Mouse (Mus musculus): ENCODE data around the gene Hnrnpa1. TPM values are rescaled to one million over a fixed set of nuclear protein-coding genes. Genes with fewer than 3 reads are reported as not detected.
"Not testable (repeated sequence)": the region's sequence is repeated elsewhere in the genome, so short reads cannot be mapped to it uniquely, and the experiment has no call there.

Gene Hnrnpa1
- polyA plus RNA-seq, 2 experiments from 2014 or later, result 322 to 361 TPM

DNA sequence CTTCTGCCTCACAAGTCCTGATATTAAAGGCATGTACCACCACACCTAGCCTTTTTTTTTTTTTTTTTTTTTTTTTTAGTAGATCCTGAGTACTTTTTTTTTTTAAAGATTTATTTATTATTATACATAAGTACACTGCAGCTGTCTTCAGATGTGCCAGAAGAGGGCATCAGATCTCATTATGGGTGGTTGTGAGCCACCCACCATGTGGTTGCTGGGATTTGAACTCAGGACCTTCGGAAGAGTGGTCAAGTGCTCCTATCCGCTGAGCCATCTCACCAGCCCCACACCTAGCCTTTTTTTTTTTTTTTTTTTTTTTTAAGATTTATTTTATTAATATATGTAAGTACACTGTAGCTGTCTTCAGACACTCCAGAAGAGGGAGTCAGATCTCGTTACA, 35.7 kb downstream of the Hnrnpa1 start:
- ATAC-seq, result not testable (repeated sequence)

DNA sequence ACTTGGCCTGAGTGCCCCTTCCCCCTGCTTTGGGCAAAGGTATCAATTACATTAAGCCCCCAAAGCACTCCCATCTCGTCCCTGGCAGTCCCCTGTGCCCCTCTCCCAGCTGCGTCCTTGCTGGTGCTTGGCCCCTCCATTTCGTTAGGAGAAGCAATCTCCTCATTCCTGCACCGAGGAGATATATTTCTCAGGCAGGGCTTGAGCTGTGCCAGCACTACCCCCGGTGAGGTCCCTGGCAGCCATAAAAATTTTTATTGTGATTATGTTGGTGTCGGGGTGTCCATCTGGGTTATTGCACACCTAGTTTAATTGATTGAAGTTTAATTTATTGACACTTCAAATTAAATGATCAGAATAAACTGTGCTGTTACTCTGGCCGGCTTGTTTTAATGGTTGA, 37.7 kb downstream of the Hnrnpa1 start:
- no peak for ATAC-seq

- no peak for ATAC-seq
Measured at GRCm38 (mm10) chr15:103279750-103280149, 39.5 kb downstream of the Hnrnpa1 start.

DNA sequence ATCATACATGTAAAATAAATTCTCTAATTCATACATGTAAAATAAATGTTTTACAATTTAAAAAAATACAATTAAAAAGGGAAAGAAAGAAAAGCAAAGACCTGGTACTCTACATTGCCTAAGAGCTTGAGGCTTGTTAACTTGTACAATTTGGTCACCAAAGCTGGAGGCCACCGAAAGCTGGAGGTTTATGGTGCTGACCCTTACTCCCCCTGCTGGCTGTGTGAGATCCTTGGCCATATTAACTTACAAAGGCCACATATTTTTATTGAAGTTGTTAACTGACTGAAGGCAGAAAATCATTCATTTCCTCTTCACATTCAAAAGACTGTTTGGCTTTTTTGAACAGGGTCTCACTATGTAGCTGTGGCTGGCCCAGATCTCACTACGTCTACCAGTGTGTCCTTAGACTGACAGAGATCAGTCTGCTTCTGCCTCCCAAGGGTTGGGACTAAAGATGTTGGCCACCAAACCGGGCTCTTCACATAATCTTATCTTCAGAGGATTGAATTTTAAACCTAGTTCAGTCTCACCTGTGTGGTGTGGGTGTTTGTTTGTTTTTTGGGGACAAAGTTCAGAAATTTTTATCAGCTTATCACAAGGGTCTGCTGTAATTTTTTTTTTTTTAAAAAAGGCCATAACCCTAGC, 40.7 kb downstream of the Hnrnpa1 start:
- no peak for ATAC-seq

GRCm38 (mm10) chr15:103281465-103282205, 41.4 kb downstream of the Hnrnpa1 start:
- ATAC-seq, result no peak

DNA sequence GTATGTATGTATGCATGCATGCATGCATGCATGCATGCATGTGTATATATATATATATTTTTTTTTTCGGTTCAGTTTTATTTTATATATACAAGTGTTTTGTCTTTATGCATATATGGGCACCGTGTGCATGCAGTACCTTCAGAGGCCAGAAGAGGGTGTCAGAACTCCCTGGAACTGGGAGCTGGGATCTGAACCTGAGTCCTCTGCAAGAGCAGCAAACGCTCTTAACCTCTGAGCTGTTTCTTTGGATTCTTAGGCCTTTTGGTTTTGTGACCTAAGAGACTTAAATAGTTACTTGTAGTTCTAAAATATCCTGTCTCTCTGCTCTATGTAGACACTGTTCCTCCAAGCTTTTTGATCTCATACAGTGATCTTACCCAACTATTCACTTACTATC, 43.8 kb downstream of the Hnrnpa1 start:
- no peak for ATAC-seq

DNA sequence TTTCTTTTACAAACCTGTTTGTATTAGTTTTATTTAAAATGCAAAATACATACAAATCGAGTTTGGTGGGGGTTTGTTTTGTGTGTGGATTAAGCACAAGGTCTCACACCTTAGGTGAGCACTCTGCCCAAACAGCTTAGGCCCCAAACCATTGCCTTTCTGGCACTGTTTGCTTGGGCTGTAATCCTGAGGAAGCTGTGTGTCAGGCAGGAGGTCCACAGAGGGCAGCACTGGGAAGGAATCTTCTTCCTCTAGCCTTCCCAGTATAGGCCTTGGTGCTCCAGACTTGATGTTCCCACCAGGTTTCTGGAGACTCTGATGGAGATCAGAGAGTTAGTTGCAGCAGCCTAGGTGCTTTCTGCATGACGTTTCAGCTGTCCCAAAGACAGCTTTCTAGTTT, 44.4 kb downstream of the Hnrnpa1 start:
- ATAC-seq, result no peak

- ATAC-seq, result no peak
Measured at GRCm38 (mm10) chr15:103285778-103286417, 45.7 kb downstream of the Hnrnpa1 start.

- no peak for ATAC-seq
Measured at GRCm38 (mm10) chr15:103289600-103289999, 49.4 kb downstream of the Hnrnpa1 start.

DNA sequence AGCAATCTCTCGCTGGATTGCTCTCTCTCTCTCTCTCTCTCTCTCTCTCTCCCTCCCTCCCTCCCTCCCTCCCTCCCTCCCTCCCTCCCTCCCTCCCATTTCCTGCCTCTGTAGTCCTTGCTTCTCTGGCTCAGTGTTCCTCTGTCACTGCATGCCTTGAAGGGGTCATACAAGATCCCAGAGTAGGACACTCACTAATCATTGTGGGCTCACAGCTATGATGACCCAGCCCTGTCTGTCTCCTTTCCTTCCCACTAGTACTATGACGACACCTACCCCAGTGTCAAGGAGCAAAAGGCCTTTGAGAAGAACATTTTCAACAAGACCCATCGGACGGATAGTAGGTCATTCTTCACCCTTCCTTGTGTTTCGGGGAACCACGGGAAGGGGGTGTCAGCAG, 50.2 kb downstream of the Hnrnpa1 start:
- ATAC-seq, result no peak

GRCm38 (mm10) chr15:103290843-103291242, 50.6 kb downstream of the Hnrnpa1 start:
- ATAC-seq, result no peak

- ATAC-seq, result no peak
Measured at GRCm38 (mm10) chr15:103292673-103293345, 52.6 kb downstream of the Hnrnpa1 start.

GRCm38 (mm10) chr15:103293375-103293774, 53.1 kb downstream of the Hnrnpa1 start:
- no peak for ATAC-seq

- no peak for ATAC-seq
Measured at GRCm38 (mm10) chr15:103294649-103295048, 54.4 kb downstream of the Hnrnpa1 start.

- no peak for ATAC-seq
Measured at GRCm38 (mm10) chr15:103295851-103296250, 55.6 kb downstream of the Hnrnpa1 start.

Other genes with a start within 250 kb of the Hnrnpa1 start
- under 1 TPM in 1 of 2 experiments, not detected in 1; 0.43 TPM for gene Hoxc8, start 249.8 kb upstream of the Hnrnpa1 start, polyA plus RNA-seq (2017; shearing (Covaris generic))
- gene Hoxc6, start 242.2 kb upstream of the Hnrnpa1 start, polyA plus RNA-seq (2017; shearing (Covaris generic)), result not detected
- not detected for gene Hoxc4, start 221.5 kb upstream of the Hnrnpa1 start, polyA plus RNA-seq (2017; shearing (Covaris generic))
- 1 to 10 TPM; 6.0 to 8.1 TPM for gene Smug1, start 73.3 kb upstream of the Hnrnpa1 start, polyA plus RNA-seq (2017; shearing (Covaris generic))
- gene Cbx5, start 616 bp upstream of the Hnrnpa1 start, polyA plus RNA-seq (2017; shearing (Covaris generic)), result 10 to 100 TPM; 20.0 to 24.9 TPM
- under 1 TPM; 0.34 to 0.84 TPM for gene Nfe2, start 18.0 kb downstream of the Hnrnpa1 start, polyA plus RNA-seq (2017; shearing (Covaris generic))
- gene Copz1, start 32.3 kb downstream of the Hnrnpa1 start, polyA plus RNA-seq (2017; shearing (Covaris generic)), result 100 to 1,000 TPM; 213 to 244 TPM
- gene Gpr84, start 70.2 kb downstream of the Hnrnpa1 start, polyA plus RNA-seq (2017; shearing (Covaris generic)), result not detected
- gene Zfp385a, start 99.7 kb downstream of the Hnrnpa1 start, polyA plus RNA-seq (2017; shearing (Covaris generic)), result not detected
- gene Itga5, start 126.3 kb downstream of the Hnrnpa1 start, polyA plus RNA-seq (2017; shearing (Covaris generic)), result 1 to 10 TPM; 1.9 to 3.8 TPM
- gene Gtsf1, start 190.0 kb downstream of the Hnrnpa1 start, polyA plus RNA-seq (2017; shearing (Covaris generic)), result not detected
- not detected for gene Gtsf2, start 208.0 kb downstream of the Hnrnpa1 start, polyA plus RNA-seq (2017; shearing (Covaris generic))
- 100 to 1,000 TPM in 1 of 2 experiments, 10 to 100 TPM in 1; 95.5 to 155 TPM for gene Nckap1l, start 213.4 kb downstream of the Hnrnpa1 start, polyA plus RNA-seq (2017; shearing (Covaris generic))

All from CD4-positive, CD25-positive, alpha-beta regulatory T cell, adult 4 months (primary cell).